Mouse (Mus musculus): ENCODE data around the gene Hikeshi. TPM values are rescaled to one million over a fixed set of nuclear protein-coding genes. Genes with fewer than 3 reads are reported as not detected.

Hikeshi gene
- polyA plus RNA-seq, 1 experiment from 2014 or later: 157 TPM

GRCm38 (mm10) chr7:89923441-89924180 lies 17.4 kb downstream of the Hikeshi start:
- Histone ChIP-seq H3K4me3 (ENCODE audit: low read depth, low read length) (no peak overlapping the region), H3K4me2 (replicated peaks; ENCODE audit: low read depth, low read length) (no peak overlapping the region), H3K4me1 (replicated peaks; ENCODE audit: control insufficient read depth, insufficient read depth, low read length) (no peaks in the 10 kb centered on the region), H3K27me3 (ENCODE audit: control insufficient read depth, insufficient read depth, low read length) (no peaks in the 10 kb centered on the region), H3K9ac (ENCODE audit: low read depth, low read length) (no peak overlapping the region), H3K36me3 (ENCODE audit: control insufficient read depth, insufficient read depth, low read length) (no peaks in the 10 kb centered on the region), H3K27ac (ENCODE audit: low read depth, low read length) (no peak overlapping the region), H3K9me3 (ENCODE audit: control insufficient read depth, low read length) (no peaks in the 10 kb centered on the region)
- ATAC-seq (ENCODE audit: low FRiP score): no peak
- DNase-seq (ENCODE audit: low spot score): no peak
- 96% methylated on average over 15 of the region's 15 CpGs for WGBS

GRCm38 (mm10) chr7:89917776-89918175 lies 23.2 kb downstream of the Hikeshi start:
- no peak overlapping the region for H3K27ac ChIP-seq (ENCODE audit: low read depth, low read length)
- DNase-seq (ENCODE audit: low spot score) (no peak), ATAC-seq (ENCODE audit: low FRiP score) (no peak)
- H3K9me3 ChIP-seq (ENCODE audit: control insufficient read depth, low read length): no peaks in the 10 kb centered on the region
- 91% methylated on average over 4 of the region's 4 CpGs for WGBS
- H3K9ac ChIP-seq (ENCODE audit: low read depth, low read length): no peak overlapping the region
- H3K27me3 ChIP-seq (ENCODE audit: control insufficient read depth, insufficient read depth, low read length): no peaks in the 10 kb centered on the region
- 0 out of 2 replicates have a peak, but pooled peaks cover 2% of the 10 kb centered on the region for H3K36me3 ChIP-seq (ENCODE audit: control insufficient read depth, insufficient read depth, low read length)
- no peak overlapping the region for H3K4me3 ChIP-seq (ENCODE audit: low read depth, low read length)
- no peaks in the 10 kb centered on the region for H3K4me1 ChIP-seq (replicated peaks; ENCODE audit: control insufficient read depth, insufficient read depth, low read length)
- H3K4me2 ChIP-seq (replicated peaks; ENCODE audit: low read depth, low read length): no peak overlapping the region

DNA sequence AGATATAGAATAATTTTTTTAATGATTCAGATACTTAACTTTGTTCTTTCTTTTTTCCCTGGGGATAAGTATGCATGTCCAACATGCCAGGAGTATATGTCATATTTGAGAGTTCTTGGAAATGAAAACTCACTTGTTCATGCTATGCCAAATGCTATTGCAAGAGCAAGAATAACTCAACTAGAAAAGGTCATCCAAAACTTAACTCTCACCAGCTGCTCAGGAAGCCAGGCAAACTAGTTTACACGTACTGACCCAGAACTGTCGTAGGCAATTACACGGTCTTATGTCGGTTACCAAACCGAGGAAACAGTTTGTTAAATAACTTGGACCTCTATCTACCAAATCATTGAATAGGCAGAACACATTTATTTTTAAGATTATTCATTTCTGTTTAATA lies 24.3 kb downstream of the Hikeshi start:
- H3K36me3 ChIP-seq (ENCODE audit: control insufficient read depth, insufficient read depth, low read length): 0 out of 2 replicates have a peak, but pooled peaks cover 2% of the 10 kb centered on the region
- H3K4me1 ChIP-seq (replicated peaks; ENCODE audit: control insufficient read depth, insufficient read depth, low read length): no peaks in the 10 kb centered on the region
- H3K4me3 ChIP-seq (ENCODE audit: low read depth, low read length): no peak overlapping the region
- H3K27me3 ChIP-seq (ENCODE audit: control insufficient read depth, insufficient read depth, low read length): no peaks in the 10 kb centered on the region
- H3K4me2 ChIP-seq (replicated peaks; ENCODE audit: low read depth, low read length): no peak overlapping the region
- no peak for DNase-seq (ENCODE audit: low spot score)
- ATAC-seq (ENCODE audit: low FRiP score): no peak
- H3K9me3 ChIP-seq (ENCODE audit: control insufficient read depth, low read length): no peaks in the 10 kb centered on the region
- no peak overlapping the region for H3K9ac ChIP-seq (ENCODE audit: low read depth, low read length)
- WGBS: 95% methylated on average over 5 of the region's 5 CpGs
- no peak overlapping the region for H3K27ac ChIP-seq (ENCODE audit: low read depth, low read length)

- Histone ChIP-seq H3K4me3 (ENCODE audit: low read depth, low read length) (no peak overlapping the region), H3K36me3 (ENCODE audit: control insufficient read depth, insufficient read depth, low read length) (0 out of 2 replicates have a peak, but pooled peaks cover 2% of the 10 kb centered on the region), H3K4me2 (replicated peaks; ENCODE audit: low read depth, low read length) (no peak overlapping the region), H3K27ac (ENCODE audit: low read depth, low read length) (no peak overlapping the region), H3K9me3 (ENCODE audit: control insufficient read depth, low read length) (no peaks in the 10 kb centered on the region), H3K9ac (ENCODE audit: low read depth, low read length) (no peak overlapping the region), H3K27me3 (ENCODE audit: control insufficient read depth, insufficient read depth, low read length) (no peaks in the 10 kb centered on the region), H3K4me1 (replicated peaks; ENCODE audit: control insufficient read depth, insufficient read depth, low read length) (no peaks in the 10 kb centered on the region)
- DNase-seq (ENCODE audit: low spot score) (no peak), ATAC-seq (ENCODE audit: low FRiP score) (no peak; the same call in 1 of the 2 replicates)
- WGBS: 89% methylated on average over 3 of the region's 3 CpGs
These were observed 27.4 kb downstream of the Hikeshi start for GRCm38 (mm10) chr7:89913432-89914158.

DNA sequence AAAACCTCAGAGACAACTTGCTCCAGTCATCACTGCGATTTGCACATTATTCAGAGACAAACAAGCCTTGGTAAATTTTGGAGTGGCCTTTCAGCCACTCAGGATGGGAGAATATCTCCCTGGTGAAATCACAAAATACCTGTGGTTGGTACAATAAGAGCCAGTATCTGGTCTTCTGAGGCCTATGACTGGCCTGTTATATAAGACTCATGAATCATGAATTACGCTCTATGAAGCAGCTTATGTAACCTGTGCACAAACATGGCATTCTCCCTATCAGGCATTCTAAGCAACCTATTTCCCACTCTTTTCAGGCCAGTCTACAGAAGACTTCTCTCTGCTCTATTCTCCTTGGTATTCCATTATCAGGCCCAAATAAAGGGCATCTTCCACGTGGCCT lies 28.6 kb downstream of the Hikeshi start:
- Histone ChIP-seq H3K9me3 (ENCODE audit: control insufficient read depth, low read length) (no peaks in the 10 kb centered on the region), H3K27ac (ENCODE audit: low read depth, low read length) (no peak overlapping the region), H3K4me1 (replicated peaks; ENCODE audit: control insufficient read depth, insufficient read depth, low read length) (no peaks in the 10 kb centered on the region), H3K4me2 (replicated peaks; ENCODE audit: low read depth, low read length) (no peak overlapping the region), H3K4me3 (ENCODE audit: low read depth, low read length) (no peak overlapping the region), H3K36me3 (ENCODE audit: control insufficient read depth, insufficient read depth, low read length) (0 out of 2 replicates have a peak, but pooled peaks cover 2% of the 10 kb centered on the region), H3K9ac (ENCODE audit: low read depth, low read length) (no peak overlapping the region), H3K27me3 (ENCODE audit: control insufficient read depth, insufficient read depth, low read length) (no peaks in the 10 kb centered on the region)
- WGBS: 92% methylated on average over 3 of the region's 3 CpGs
- ATAC-seq (ENCODE audit: low FRiP score) (no peak), DNase-seq (ENCODE audit: low spot score) (no peak)

- H3K9me3 ChIP-seq (ENCODE audit: control insufficient read depth, low read length): no peaks in the 10 kb centered on the region
- H3K4me2 ChIP-seq (replicated peaks; ENCODE audit: low read depth, low read length): no peak overlapping the region
- no peak overlapping the region for H3K9ac ChIP-seq (ENCODE audit: low read depth, low read length)
- no peak for ATAC-seq (ENCODE audit: low FRiP score)
- no peaks in the 10 kb centered on the region for H3K36me3 ChIP-seq (ENCODE audit: control insufficient read depth, insufficient read depth, low read length)
- H3K27ac ChIP-seq (ENCODE audit: low read depth, low read length): no peak overlapping the region
- no peak overlapping the region for H3K4me3 ChIP-seq (ENCODE audit: low read depth, low read length)
- WGBS: 77% methylated on average over 4 of the region's 4 CpGs
- no peaks in the 10 kb centered on the region for H3K4me1 ChIP-seq (replicated peaks; ENCODE audit: control insufficient read depth, insufficient read depth, low read length)
- DNase-seq (ENCODE audit: low spot score): no peak
- H3K27me3 ChIP-seq (ENCODE audit: control insufficient read depth, insufficient read depth, low read length): no peaks in the 10 kb centered on the region
These were observed 31.3 kb downstream of the Hikeshi start for GRCm38 (mm10) chr7:89909711-89910110.

DNA sequence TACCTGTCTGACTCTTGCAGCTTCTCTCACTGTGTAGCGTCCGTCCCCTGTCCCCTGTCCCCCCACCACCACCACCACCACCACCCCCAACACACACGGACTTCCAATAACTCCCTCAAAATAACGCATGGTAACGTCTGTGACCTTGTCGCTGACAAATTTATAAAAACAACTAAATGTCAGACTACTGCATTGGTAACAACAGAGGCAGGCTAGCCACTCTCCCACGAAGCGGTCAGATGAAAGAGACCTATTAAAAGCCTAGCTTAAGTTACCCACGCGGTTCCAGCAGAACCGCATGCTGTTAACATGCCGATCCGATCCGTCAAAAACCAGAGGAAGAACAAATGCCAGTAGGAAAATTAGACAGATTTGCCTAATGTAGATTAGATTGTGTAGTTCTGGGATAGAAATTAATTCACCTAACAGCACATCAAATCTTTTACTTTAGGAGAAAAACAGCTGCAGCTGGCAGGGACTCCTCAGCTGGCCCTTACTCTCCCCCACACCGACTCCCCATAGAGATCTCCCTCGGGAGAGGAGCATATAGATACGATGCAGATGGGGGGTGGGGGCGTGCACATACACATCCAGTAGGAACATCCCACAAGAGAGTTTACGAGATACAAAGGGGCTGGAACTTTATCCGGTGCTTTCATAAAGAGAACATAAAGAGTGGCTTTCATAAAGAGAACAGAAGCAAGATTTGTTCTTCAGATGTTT lies 31.9 kb downstream of the Hikeshi start:
- no peak for DNase-seq (ENCODE audit: low spot score)
- H3K4me1 ChIP-seq (replicated peaks; ENCODE audit: control insufficient read depth, insufficient read depth, low read length): no peaks in the 10 kb centered on the region
- H3K36me3 ChIP-seq (ENCODE audit: control insufficient read depth, insufficient read depth, low read length): no peaks in the 10 kb centered on the region
- no peak overlapping the region for H3K27ac ChIP-seq (ENCODE audit: low read depth, low read length)
- H3K4me2 ChIP-seq (replicated peaks; ENCODE audit: low read depth, low read length): no peak overlapping the region
- no peaks in the 10 kb centered on the region for H3K27me3 ChIP-seq (ENCODE audit: control insufficient read depth, insufficient read depth, low read length)
- H3K4me3 ChIP-seq (ENCODE audit: low read depth, low read length): no peak overlapping the region
- WGBS: 78% methylated on average over 20 of the region's 20 CpGs
- no peak for ATAC-seq (ENCODE audit: low FRiP score)
- no peaks in the 10 kb centered on the region for H3K9me3 ChIP-seq (ENCODE audit: control insufficient read depth, low read length)
- no peak overlapping the region for H3K9ac ChIP-seq (ENCODE audit: low read depth, low read length)

- DNase-seq (ENCODE audit: low spot score) (no peak), ATAC-seq (ENCODE audit: low FRiP score) (no peak)
- H3K4me2 ChIP-seq (replicated peaks; ENCODE audit: low read depth, low read length): no peak overlapping the region
- WGBS: 64% methylated on average over 7 of the region's 7 CpGs
- no peaks in the 10 kb centered on the region for H3K36me3 ChIP-seq (ENCODE audit: control insufficient read depth, insufficient read depth, low read length)
- H3K9me3 ChIP-seq (ENCODE audit: control insufficient read depth, low read length): no peaks in the 10 kb centered on the region
- H3K4me3 ChIP-seq (ENCODE audit: low read depth, low read length): no peak overlapping the region
- H3K9ac ChIP-seq (ENCODE audit: low read depth, low read length): no peak overlapping the region
- H3K27me3 ChIP-seq (ENCODE audit: control insufficient read depth, insufficient read depth, low read length): no peaks in the 10 kb centered on the region
- H3K4me1 ChIP-seq (replicated peaks; ENCODE audit: control insufficient read depth, insufficient read depth, low read length): no peaks in the 10 kb centered on the region
- H3K27ac ChIP-seq (ENCODE audit: low read depth, low read length): no peak overlapping the region
These were observed 32.6 kb downstream of the Hikeshi start for GRCm38 (mm10) chr7:89908421-89908820.

Measured in hindbrain, embryonic 11.5 days (tissue).